Mouse (Mus musculus): Measurements from ENCODE around the gene Synj2. TPM values are rescaled to one million over a fixed set of nuclear protein-coding genes. Genes with fewer than 3 reads are reported as not detected.

Gene Synj2
- total and polyA plus RNA-seq, 3 experiments: 21.2 to 58.1 (median 43.7) TPM

DNA sequence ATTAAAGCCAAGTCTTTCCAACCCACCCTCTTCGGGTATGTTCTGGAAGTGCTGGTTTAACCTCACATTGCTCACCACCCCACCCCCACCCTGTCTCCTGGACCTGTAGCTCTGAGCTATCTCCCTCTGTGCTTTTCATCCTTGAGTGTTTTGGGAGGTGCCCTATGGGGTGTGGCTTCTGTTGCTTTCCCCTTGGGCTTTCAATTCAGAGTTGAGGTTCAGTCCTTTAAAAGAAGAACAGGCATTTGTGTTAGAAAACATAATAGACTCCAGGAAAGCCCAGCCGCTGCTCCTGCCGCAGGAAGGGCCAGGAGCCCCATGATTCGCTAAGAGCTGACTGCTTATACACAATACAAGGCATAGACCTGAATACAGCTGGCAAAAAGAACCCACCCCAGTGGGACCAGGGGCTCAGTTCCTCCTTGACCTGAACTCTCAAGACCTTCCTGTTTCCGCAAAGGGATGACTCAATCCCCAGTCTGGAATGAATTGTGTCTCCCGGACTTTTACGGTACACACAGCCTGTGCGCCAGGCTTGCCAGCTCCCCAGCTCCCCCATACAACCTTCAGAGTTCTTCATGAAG lies 36.9 kb downstream of the Synj2 start:
- no peaks in the 10 kb centered on the region for H3K27me3 ChIP-seq (ENCODE audit: control insufficient read depth, insufficient read depth, low read length)
- peaks cover 3% of the 10 kb centered on the region; the same call in 1 of the 2 replicates for H3K36me3 ChIP-seq (ENCODE audit: control insufficient read depth, insufficient read depth, low read length)
- H3K9ac ChIP-seq (ENCODE audit: low read depth, low read length): peak overlapping the region; percentile 19
- H3K27ac ChIP-seq: peak overlapping the region; percentile 88
- DNase-seq: peak in 1 of 2 experiments; percentile 30
- WGBS: 36% methylated on average over 8 of the region's 8 CpGs
- intact Hi-C loops (cut with DNase I): loop anchor here (1.0 to 5.0 kb wide), 3 partner anchors 27 to 39 kb away; partner anchors contain the start of gene Synj2
- H3K79me2 ChIP-seq (replicated peaks; ENCODE audit: control insufficient read depth, insufficient read depth, low read length): no peaks in the 10 kb centered on the region
- TF ChIP-seq EP300 (IDR thresholded peaks at IDR 0.05; ENCODE audit: insufficient read depth, low read depth, low read length) (no peak), CTCF (IDR thresholded peaks at IDR 0.05) (0 out of 2 replicates have a peak, but pooled peaks have one; percentile 3)
- H3K4me3 ChIP-seq: peak overlapping the region; percentile 7; the same call in 1 of the 2 replicates
- H3K4me1 ChIP-seq (ENCODE audit: control insufficient read depth, insufficient read depth, low read length): peaks cover 31% of the 10 kb centered on the region

DNA sequence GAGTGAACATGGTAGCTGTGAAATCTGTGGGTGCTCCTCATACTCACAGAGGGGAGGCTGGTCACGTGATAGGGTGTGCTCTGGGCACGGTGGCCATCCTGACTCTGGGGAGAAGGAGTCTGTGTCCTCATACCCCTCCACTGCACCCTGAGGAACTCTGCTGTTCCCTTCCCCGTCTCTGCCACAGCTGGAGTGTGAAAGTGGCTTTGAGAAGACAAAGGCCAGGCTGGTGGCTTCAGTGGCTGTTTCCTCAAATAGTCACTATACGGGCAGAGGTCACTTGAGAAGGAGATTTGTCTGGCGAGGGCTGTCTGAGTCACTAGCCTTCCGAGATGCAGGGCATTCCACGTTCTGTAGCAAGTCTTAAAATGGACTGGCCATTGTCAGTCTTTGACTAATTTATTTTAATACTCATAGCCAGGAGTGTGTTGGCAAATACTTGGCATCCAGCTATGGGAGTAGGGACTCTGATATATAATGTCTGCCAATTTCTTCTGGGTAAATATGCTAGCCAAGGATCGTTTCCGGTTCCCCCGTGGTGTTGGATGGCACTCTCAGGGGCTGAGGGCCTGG lies 37.5 kb downstream of the Synj2 start:
- Histone ChIP-seq H3K27me3 (ENCODE audit: control insufficient read depth, insufficient read depth, low read length) (no peaks in the 10 kb centered on the region), H3K79me2 (replicated peaks; ENCODE audit: control insufficient read depth, insufficient read depth, low read length) (no peaks in the 10 kb centered on the region), H3K27ac (peak overlapping the region; percentile 88), H3K4me3 (peak overlapping the region; percentile 7; the same call in 1 of the 2 replicates), H3K9ac (ENCODE audit: low read depth, low read length) (peak overlapping the region; percentile 19), H3K4me1 (ENCODE audit: control insufficient read depth, insufficient read depth, low read length) (peaks cover 36% of the 10 kb centered on the region), H3K36me3 (ENCODE audit: control insufficient read depth, insufficient read depth, low read length) (peaks cover 3% of the 10 kb centered on the region; the same call in 1 of the 2 replicates)
- intact Hi-C loops (cut with DNase I): loop anchor here (1.0 to 5.0 kb wide), 2 partner anchors 37 to 39 kb away; partner anchors contain the start of gene Synj2
- peak in 1 of 2 experiments; percentile 62 for DNase-seq
- 30% methylated on average over 10 of the region's 10 CpGs for WGBS
- no peak for TF ChIP-seq CTCF (IDR thresholded peaks at IDR 0.05)
- no peak for TF ChIP-seq POLR2A (IDR thresholded peaks at IDR 0.05; ENCODE audit: insufficient read depth, low read depth, low read length)
- no peak for TF ChIP-seq EP300 (IDR thresholded peaks at IDR 0.05; ENCODE audit: insufficient read depth, low read depth, low read length)

DNA sequence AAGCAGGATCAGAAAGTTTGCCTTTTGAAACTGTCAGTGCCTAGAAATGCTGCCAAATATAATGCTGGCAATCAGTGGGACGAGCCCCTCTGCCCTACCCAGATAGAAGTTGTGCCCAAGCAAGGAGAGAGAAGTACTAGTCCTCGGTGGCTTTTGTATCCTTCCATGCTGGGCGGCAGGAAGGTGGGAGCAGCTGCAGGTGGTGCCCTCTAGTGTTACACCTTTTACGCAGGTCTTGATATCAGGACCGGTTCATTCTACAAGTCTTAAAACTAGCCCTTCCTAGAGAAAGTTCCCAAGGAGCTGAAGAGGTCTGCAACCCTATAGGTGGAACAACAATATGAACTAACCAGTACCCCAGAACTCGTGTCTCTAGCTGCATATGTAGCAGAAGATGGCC lies 39.8 kb downstream of the Synj2 start:
- intact Hi-C loops (cut with DNase I): no loop called here
- Histone ChIP-seq H3K27ac (no peak overlapping the region), H3K4me3 (no peak overlapping the region), H3K79me2 (replicated peaks; ENCODE audit: control insufficient read depth, insufficient read depth, low read length) (no peaks in the 10 kb centered on the region), H3K36me3 (ENCODE audit: control insufficient read depth, insufficient read depth, low read length) (peaks cover 3% of the 10 kb centered on the region; the same call in 1 of the 2 replicates), H3K9ac (ENCODE audit: low read depth, low read length) (no peak overlapping the region), H3K4me1 (ENCODE audit: control insufficient read depth, insufficient read depth, low read length) (peaks cover 34% of the 10 kb centered on the region), H3K27me3 (ENCODE audit: control insufficient read depth, insufficient read depth, low read length) (no peaks in the 10 kb centered on the region)
- TF ChIP-seq EP300 (IDR thresholded peaks at IDR 0.05; ENCODE audit: insufficient read depth, low read depth, low read length) (0 out of 2 replicates have a peak, but pooled peaks have one; percentile 13), CTCF (IDR thresholded peaks at IDR 0.05) (peak; percentile 62), POLR2A (IDR thresholded peaks at IDR 0.05; ENCODE audit: insufficient read depth, low read depth, low read length) (no peak)
- DNase-seq: peak in 1 of 2 experiments; percentile 22
- 61% methylated on average over 6 of the region's 6 CpGs for WGBS

DNA sequence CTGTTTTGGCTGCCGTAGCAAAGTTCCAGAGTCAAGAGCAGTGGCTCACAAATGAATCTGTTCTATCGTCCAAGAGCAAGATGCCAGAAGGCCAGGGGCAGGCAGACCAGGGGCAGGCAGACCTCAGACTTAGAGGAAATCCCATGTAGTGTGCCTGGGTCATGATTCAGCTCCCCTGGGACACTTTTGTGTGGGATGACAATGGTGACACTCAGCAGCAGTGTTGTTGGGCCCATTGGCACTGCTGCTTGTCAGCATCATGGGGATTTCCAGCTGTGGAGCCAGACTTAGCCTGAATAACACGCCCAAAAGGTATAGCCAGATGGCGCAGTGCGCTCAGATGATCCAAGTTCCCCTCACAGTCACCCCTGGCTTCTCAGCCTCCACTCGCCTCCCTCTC lies 42.1 kb downstream of the Synj2 start:
- TF ChIP-seq CTCF (IDR thresholded peaks at IDR 0.05) (no peak), POLR2A (IDR thresholded peaks at IDR 0.05; ENCODE audit: insufficient read depth, low read depth, low read length) (no peak), EP300 (IDR thresholded peaks at IDR 0.05; ENCODE audit: insufficient read depth, low read depth, low read length) (no peak)
- H3K27me3 ChIP-seq (ENCODE audit: control insufficient read depth, insufficient read depth, low read length): no peaks in the 10 kb centered on the region
- H3K27ac ChIP-seq: peak overlapping the region; percentile 64
- H3K36me3 ChIP-seq (ENCODE audit: control insufficient read depth, insufficient read depth, low read length): peaks cover 3% of the 10 kb centered on the region; the same call in 1 of the 2 replicates
- H3K4me1 ChIP-seq (ENCODE audit: control insufficient read depth, insufficient read depth, low read length): peaks cover 20% of the 10 kb centered on the region
- peak in 1 of 2 experiments; percentile 31 for DNase-seq
- no peaks in the 10 kb centered on the region for H3K79me2 ChIP-seq (replicated peaks; ENCODE audit: control insufficient read depth, insufficient read depth, low read length)
- 46% methylated on average over 6 of the region's 6 CpGs for WGBS
- no peak overlapping the region for H3K9ac ChIP-seq (ENCODE audit: low read depth, low read length)
- H3K4me3 ChIP-seq: no peak overlapping the region
- intact Hi-C loops (cut with DNase I): no loop called here

DNA sequence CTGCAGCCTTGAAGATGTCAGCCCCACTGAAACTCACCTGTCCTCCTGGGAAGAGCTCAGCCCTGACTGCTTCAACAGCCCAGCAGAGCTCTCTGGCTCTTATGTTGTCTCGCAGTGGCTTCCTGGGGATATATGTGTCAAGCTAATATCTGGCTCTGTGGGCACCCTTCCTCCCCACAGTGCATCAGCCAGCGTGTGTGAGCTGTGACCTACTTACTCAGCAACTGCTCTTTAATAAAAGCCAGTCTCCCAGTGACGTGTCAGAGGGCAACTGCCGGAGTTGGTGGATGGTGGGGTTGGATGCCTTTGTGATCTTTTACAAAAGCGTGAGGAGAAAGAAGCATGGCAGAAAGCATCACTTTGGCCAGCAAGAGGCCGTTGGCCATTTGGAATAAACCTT lies 42.8 kb downstream of the Synj2 start:
- no peak for TF ChIP-seq CTCF (IDR thresholded peaks at IDR 0.05)
- no peak for TF ChIP-seq EP300 (IDR thresholded peaks at IDR 0.05; ENCODE audit: insufficient read depth, low read depth, low read length)
- TF ChIP-seq POLR2A (IDR thresholded peaks at IDR 0.05; ENCODE audit: insufficient read depth, low read depth, low read length): no peak
- Histone ChIP-seq H3K4me1 (ENCODE audit: control insufficient read depth, insufficient read depth, low read length) (peaks cover 13% of the 10 kb centered on the region), H3K79me2 (replicated peaks; ENCODE audit: control insufficient read depth, insufficient read depth, low read length) (no peaks in the 10 kb centered on the region), H3K27ac (peak overlapping the region; percentile 64), H3K4me3 (no peak overlapping the region), H3K27me3 (ENCODE audit: control insufficient read depth, insufficient read depth, low read length) (no peaks in the 10 kb centered on the region), H3K36me3 (ENCODE audit: control insufficient read depth, insufficient read depth, low read length) (peaks cover 2% of the 10 kb centered on the region; the same call in 1 of the 2 replicates), H3K9ac (ENCODE audit: low read depth, low read length) (no peak overlapping the region)
- intact Hi-C loops (cut with DNase I): no loop called here
- peak in 1 of 2 experiments; percentile 13 for DNase-seq
- 69% methylated on average over 6 of the region's 6 CpGs for WGBS

All from heart, adult 2 months (tissue).